Mouse (Mus musculus) MEL (cell line): Measurements from ENCODE around the gene Fgfr2. TPM values are rescaled to one million over a fixed set of nuclear protein-coding genes. Genes with fewer than 3 reads are reported as not detected.

Source experiments
- DNase-seq: peaks from one replicate; pipeline ENCODE4 v3.0.0; 2011; ENCODE audit warnings: low read depth, low spot score
- H3K27ac ChIP-seq: 2 replicates; pipeline ENCODE4 v1.5.1; 2012; ENCODE audit warnings: low read depth, mild to moderate bottlenecking, control low read depth, low read length, moderate library complexity; ENCODE audit not compliant: control insufficient read depth
- H3K27me3 ChIP-seq, 2 experiments: fragments of 150-350 bp in 1 of 2; sonication (generic) in 1 of 2; 2 replicates each; pipeline ENCODE4 v1.6.1; 2012; ENCODE audit warnings: low read length in 2 of 2, mild to moderate bottlenecking in 2 of 2, improper control_type of control experiment in 1 of 2, moderate library complexity in 1 of 2; ENCODE audit not compliant: insufficient read depth in 2 of 2, control insufficient read depth in 1 of 2
- H3K36me3 ChIP-seq, 2 experiments: 2 replicates each; pipeline ENCODE4 v1.6.1; 2012 to 2014; ENCODE audit warnings: low read length in 2 of 2, improper control_type of control experiment in 1 of 2, inconsistent platforms in 1 of 2, mild to moderate bottlenecking in 1 of 2; ENCODE audit not compliant: insufficient read depth in 2 of 2, control insufficient read depth in 1 of 2
- H3K4me1 ChIP-seq, 2 experiments: fragments of 150-350 bp in 1 of 2; sonication (generic) in 1 of 2; 2 replicates each; pipeline ENCODE4 v1.6.1; 2012; ENCODE audit warnings: low read length in 2 of 2, improper control_type of control experiment in 1 of 2, mild to moderate bottlenecking in 1 of 2; ENCODE audit not compliant: insufficient read depth in 2 of 2, control insufficient read depth in 1 of 2
- H3K4me3 ChIP-seq, 2 experiments: fragments of 150-350 bp in 1 of 2; sonication (generic) in 1 of 2; 2 replicates each; pipeline ENCODE4 v1.5.1; 2012; ENCODE audit warnings: low read depth in 2 of 2, low read length in 2 of 2, mild to moderate bottlenecking in 2 of 2, moderate library complexity in 2 of 2, control low read depth in 1 of 2, improper control_type of control experiment in 1 of 2; ENCODE audit not compliant: control insufficient read depth in 1 of 2, insufficient read depth in 1 of 2
- H3K79me2 ChIP-seq: 2 replicates; pipeline ENCODE4 v1.6.1; 2012; ENCODE audit warnings: mild to moderate bottlenecking, low read length, moderate library complexity; ENCODE audit not compliant: control insufficient read depth, poor library complexity, insufficient read depth
- H3K9ac ChIP-seq: 2 replicates; pipeline ENCODE4 v1.6.1; 2012; ENCODE audit warnings: low read depth, mild to moderate bottlenecking, control low read depth, low read length, moderate library complexity; ENCODE audit not compliant: control insufficient read depth, poor library complexity, severe bottlenecking
- H3K9me3 ChIP-seq: fragments of 150-350 bp; sonication (generic); replicated peaks from 2 replicates; pipeline ENCODE4 v1.6.1; 2012; ENCODE audit warnings: mild to moderate bottlenecking, low read length, improper control_type of control experiment, moderate library complexity; ENCODE audit not compliant: insufficient read depth
- BHLHE40 ChIP-seq: IDR thresholded peaks from 2 replicates; pipeline ENCODE4 v1.6.1; 2012; ENCODE audit warnings: low read depth, mild to moderate bottlenecking, inconsistent platforms, low read length, improper control_type of control experiment, borderline replicate concordance
- CHD2 ChIP-seq: IDR thresholded peaks from 2 replicates; pipeline ENCODE4 v1.6.1; 2011; ENCODE audit warnings: low read length, improper control_type of control experiment
- CTCF ChIP-seq, 3 experiments: IDR thresholded peaks in 2 of 3; conservative IDR thresholded peaks in 1 of 3; 2 replicates each; pipeline ENCODE4 v1.5.1; 2011 to 2012; ENCODE audit warnings: low read length in 3 of 3, low read depth in 2 of 3, mild to moderate bottlenecking in 2 of 3, improper control_type of control experiment in 1 of 3, inconsistent platforms in 1 of 3, mixed read lengths in 1 of 3, moderate library complexity in 1 of 3; ENCODE audit not compliant: control insufficient read depth in 1 of 3, insufficient read depth in 1 of 3, poor library complexity in 1 of 3, severe bottlenecking in 1 of 3
- E2F4 ChIP-seq: IDR thresholded peaks from 2 replicates; pipeline ENCODE4 v1.6.1; 2011; ENCODE audit warnings: low read depth, low read length, improper control_type of control experiment, borderline replicate concordance
- ELF1 ChIP-seq: IDR thresholded peaks from 2 replicates; pipeline ENCODE4 v1.6.1; 2014; ENCODE audit warnings: low read depth, mild to moderate bottlenecking, inconsistent platforms, low read length, improper control_type of control experiment, moderate library complexity
- ETS1 ChIP-seq: IDR thresholded peaks from 2 replicates; pipeline ENCODE4 v1.6.1; 2012; ENCODE audit warnings: low read depth, mild to moderate bottlenecking, inconsistent platforms, low read length, improper control_type of control experiment, moderate library complexity
- GABPA ChIP-seq: IDR thresholded peaks from 2 replicates; pipeline ENCODE4 v1.6.1; 2012; ENCODE audit warnings: low read depth, mild to moderate bottlenecking, inconsistent platforms, low read length, improper control_type of control experiment, moderate library complexity
- HCFC1 ChIP-seq: IDR thresholded peaks from 2 replicates; pipeline ENCODE4 v1.6.1; 2012; ENCODE audit warnings: low read depth, mild to moderate bottlenecking, inconsistent platforms, low read length, improper control_type of control experiment, moderate library complexity
- JUND ChIP-seq: IDR thresholded peaks from 2 replicates; pipeline ENCODE4 v1.6.1; 2011; ENCODE audit warnings: low read depth, mild to moderate bottlenecking, improper control_type of control experiment, low read length
- KAT2A ChIP-seq: conservative IDR thresholded peaks from 2 replicates; pipeline ENCODE4 v1.6.1; 2012; ENCODE audit warnings: low read depth, low read length, improper control_type of control experiment, inconsistent platforms
- MAFK ChIP-seq: IDR thresholded peaks from 2 replicates; pipeline ENCODE4 v1.6.1; 2011; ENCODE audit warnings: low read depth, mild to moderate bottlenecking, low read length, improper control_type of control experiment, borderline replicate concordance
- MAX ChIP-seq: IDR thresholded peaks from 2 replicates; pipeline ENCODE4 v1.6.1; 2011; ENCODE audit warnings: low read length, improper control_type of control experiment
- MEF2A ChIP-seq: IDR thresholded peaks from 2 replicates; pipeline ENCODE4 v1.6.1; 2014; ENCODE audit warnings: low read depth, mild to moderate bottlenecking, inconsistent platforms, low read length, improper control_type of control experiment; ENCODE audit not compliant: poor library complexity, insufficient replicate concordance, severe bottlenecking; ENCODE audit errors: extremely low read depth
- MXI1 ChIP-seq: IDR thresholded peaks from 2 replicates; pipeline ENCODE4 v1.6.1; 2011; ENCODE audit warnings: mild to moderate bottlenecking, low read depth, low read length, improper control_type of control experiment
- MYB ChIP-seq: IDR thresholded peaks from 2 replicates; pipeline ENCODE4 v1.6.1; 2011; ENCODE audit warnings: mild to moderate bottlenecking, low read depth, low read length, improper control_type of control experiment
- MYC ChIP-seq: IDR thresholded peaks from 2 replicates; pipeline ENCODE4 v1.6.1; 2011; ENCODE audit warnings: low read depth, mild to moderate bottlenecking, low read length, improper control_type of control experiment, moderate library complexity
- NELFE ChIP-seq: IDR thresholded peaks from 2 replicates; pipeline ENCODE4 v1.6.1; 2011; ENCODE audit warnings: low read depth, low read length, improper control_type of control experiment
- NRF1 ChIP-seq: IDR thresholded peaks from 2 replicates; pipeline ENCODE4 v1.6.1; 2014; ENCODE audit warnings: low read depth, mild to moderate bottlenecking, inconsistent platforms, low read length, improper control_type of control experiment, moderate library complexity; ENCODE audit not compliant: poor library complexity, insufficient read depth, severe bottlenecking
- POLR2A ChIP-seq, 2 experiments: IDR thresholded peaks; 2 replicates each; pipeline ENCODE4 v1.6.1; 2011 to 2012; ENCODE audit warnings: low read length in 2 of 2, mild to moderate bottlenecking in 2 of 2, control low read depth in 1 of 2, improper control_type of control experiment in 1 of 2, low read depth in 1 of 2, moderate library complexity in 1 of 2; ENCODE audit not compliant: control insufficient read depth in 1 of 2, insufficient read depth in 1 of 2, poor library complexity in 1 of 2
- RCOR1 ChIP-seq: IDR thresholded peaks from 2 replicates; pipeline ENCODE4 v1.6.1; 2012; ENCODE audit warnings: low read depth, mild to moderate bottlenecking, inconsistent platforms, low read length, improper control_type of control experiment
- SIN3A ChIP-seq: IDR thresholded peaks from 2 replicates; pipeline ENCODE4 v1.6.1; 2012; ENCODE audit warnings: low read length, improper control_type of control experiment, inconsistent platforms
- TAL1 ChIP-seq: IDR thresholded peaks from 2 replicates; pipeline ENCODE4 v1.6.1; 2012; ENCODE audit warnings: mild to moderate bottlenecking, inconsistent platforms, low read length, moderate library complexity, mixed read lengths
- TBP ChIP-seq: IDR thresholded peaks from 2 replicates; pipeline ENCODE4 v1.8.0; 2011; ENCODE audit warnings: low read depth, low read length, improper control_type of control experiment
- TCF12 ChIP-seq: IDR thresholded peaks from 2 replicates; pipeline ENCODE4 v1.6.1; 2014; ENCODE audit warnings: low read depth, mild to moderate bottlenecking, inconsistent platforms, low read length, improper control_type of control experiment, moderate library complexity
- UBTF ChIP-seq: IDR thresholded peaks from 2 replicates; pipeline ENCODE4 v1.6.1; 2012; ENCODE audit warnings: low read depth, mild to moderate bottlenecking, inconsistent platforms, low read length, improper control_type of control experiment, moderate library complexity, borderline replicate concordance; ENCODE audit not compliant: insufficient read depth
- USF2 ChIP-seq, 2 experiments: IDR thresholded peaks; 2 replicates each; pipeline ENCODE4 v1.6.1; 2011 to 2012; ENCODE audit warnings: improper control_type of control experiment in 2 of 2, low read length in 2 of 2, borderline replicate concordance in 1 of 2, inconsistent platforms in 1 of 2, low read depth in 1 of 2, mild to moderate bottlenecking in 1 of 2; ENCODE audit not compliant: insufficient read depth in 1 of 2
- ZMIZ1 ChIP-seq: IDR thresholded peaks from 2 replicates; pipeline ENCODE4 v1.6.1; 2012; ENCODE audit warnings: low read depth, mild to moderate bottlenecking, inconsistent platforms, low read length, improper control_type of control experiment, moderate library complexity
- polyA plus RNA-seq, 2 experiments: library from polyadenylated mRNA; stranded (reverse) in 1 of 2; unstranded in 1 of 2; fragments of >175 nt in 1 of 2; fragments of >200 nt in 1 of 2; gene quantifications; 2 replicates each; pipeline versions ENCODE4 v1.2.1 to v1.2.4; 2012; ENCODE audit warnings: low replicate concordance in 2 of 2, low read depth in 1 of 2; ENCODE audit not compliant: insufficient read length in 2 of 2, insufficient read depth in 1 of 2, missing spikeins in 1 of 2
- total RNA-seq: library from RNA; depleted of rRNA; stranded (reverse); fragments of 300-350 nt; gene quantifications from 2 replicates; pipeline ENCODE4 v1.2.3, GENCODE M21; 2012

Fgfr2 gene
- total and polyA plus RNA-seq, 3 experiments = not detected

DNA sequence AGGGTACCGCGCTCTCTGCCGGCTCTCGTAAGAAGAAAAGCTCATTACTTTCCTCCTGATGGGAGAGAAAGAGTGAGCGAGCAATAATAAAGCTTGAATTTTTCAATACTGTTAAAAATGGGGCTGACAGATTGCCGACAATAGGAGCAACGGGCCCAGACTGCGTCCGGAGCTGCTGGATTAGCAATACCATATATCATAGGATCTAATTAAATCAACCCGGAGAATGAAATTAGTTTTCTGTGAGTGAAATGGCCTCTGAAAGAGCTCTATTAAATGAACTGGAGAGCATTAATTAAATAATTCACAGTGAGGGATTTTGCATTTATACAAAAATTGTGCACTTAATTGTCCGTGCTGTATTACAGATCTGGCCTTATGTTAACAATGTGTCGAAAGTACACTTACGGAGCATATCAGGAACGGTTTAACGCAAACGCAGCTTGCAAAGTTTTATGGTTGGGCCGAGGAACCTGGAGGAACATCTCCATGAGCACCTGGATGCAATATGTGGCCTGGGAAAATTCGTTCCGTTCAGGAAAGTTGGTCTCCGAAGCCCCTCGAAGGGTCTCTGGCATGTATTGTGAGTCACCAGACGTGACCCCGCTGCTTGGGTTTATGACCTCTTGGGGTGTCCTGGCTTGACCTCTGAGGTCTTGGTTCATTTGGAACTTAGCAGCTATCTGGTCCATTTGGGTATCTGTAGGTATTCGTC lies 1344.7 kb downstream of the Fgfr2 start:
- TF ChIP-seq MAX = no peak
- TF ChIP-seq POLR2A (IDR thresholded peaks at IDR 0.05; ENCODE audit: control insufficient read depth in 1 of 2, insufficient read depth in 1 of 2, low read depth in 1 of 2, low read length in 2 of 2, poor library complexity in 1 of 2) = no peak
- no peak for TF ChIP-seq TAL1
- TF ChIP-seq TBP = no peak
- no peak for TF ChIP-seq CTCF (IDR thresholded peaks at IDR 0.05 in 2 of 3, conservative IDR thresholded peaks at IDR 0.05 in 1 of 3; ENCODE audit: control insufficient read depth in 1 of 3, insufficient read depth in 1 of 3, low read depth in 2 of 3, low read length in 3 of 3, poor library complexity in 1 of 3, severe bottlenecking in 1 of 3)
- no peak for TF ChIP-seq JUND
- TF ChIP-seq ELF1 = no peak
- TF ChIP-seq SIN3A = no peak
- TF ChIP-seq MAFK = no peak
- no peak for TF ChIP-seq MYC
- no peak for TF ChIP-seq ETS1
- no peak for TF ChIP-seq BHLHE40
- no peak for TF ChIP-seq GABPA
- no peak for TF ChIP-seq NELFE
- no peak for TF ChIP-seq TCF12
- no peak for TF ChIP-seq MXI1
- TF ChIP-seq USF2 (IDR thresholded peaks at IDR 0.05; ENCODE audit: borderline replicate concordance in 1 of 2, insufficient read depth in 1 of 2, low read depth in 1 of 2, low read length in 2 of 2) = no peak
- no peaks in the 10 kb centered on the region for H3K36me3 ChIP-seq
- H3K27me3 ChIP-seq = no peaks in the 10 kb centered on the region
- H3K4me1 ChIP-seq = no peaks in the 10 kb centered on the region
- H3K4me3 ChIP-seq = no peak overlapping the region
- no peak overlapping the region for H3K27ac ChIP-seq
- H3K9me3 ChIP-seq = no peaks in the 10 kb centered on the region
- DNase-seq = no peak
- H3K79me2 ChIP-seq = no peaks in the 10 kb centered on the region
- H3K9ac ChIP-seq = no peak overlapping the region

DNA sequence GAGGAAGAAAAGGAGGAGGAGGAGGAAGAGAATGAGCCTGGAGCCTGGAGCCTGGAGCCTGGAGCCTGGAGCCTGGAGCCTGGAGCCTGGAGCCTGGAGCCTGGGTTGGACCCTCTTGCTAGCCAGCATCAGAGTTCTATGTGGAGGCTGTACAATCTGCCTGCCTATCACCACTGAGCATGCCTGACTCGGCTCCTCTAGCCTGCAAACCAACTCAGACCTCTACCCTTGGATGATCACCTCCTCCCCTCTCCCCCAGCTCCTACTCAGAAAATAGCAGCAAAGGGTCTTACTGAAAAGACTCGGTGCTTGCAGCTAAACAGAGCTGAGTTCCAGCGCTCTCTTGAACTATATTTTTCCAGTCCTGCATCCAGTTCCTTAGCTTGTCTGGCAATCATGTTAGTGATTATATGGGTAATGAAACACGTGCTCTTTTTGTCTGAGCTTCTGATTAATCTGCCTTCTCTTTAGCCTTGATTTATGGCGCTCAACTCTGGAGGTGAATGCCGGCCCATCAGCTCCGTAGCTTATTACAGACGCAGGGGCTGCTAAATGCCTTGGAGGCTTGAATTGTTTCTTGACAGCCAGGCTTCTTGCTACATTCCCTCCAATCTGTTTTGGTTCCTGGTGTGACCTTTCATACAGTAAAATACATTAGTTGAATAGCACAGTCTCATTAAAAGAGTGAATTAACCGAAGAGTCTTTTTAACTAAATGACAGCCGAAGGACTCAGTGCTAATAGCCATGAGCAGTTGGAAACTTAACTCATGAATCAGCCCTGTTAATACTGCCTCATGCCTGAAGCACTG lies 1345.5 kb downstream of the Fgfr2 start:
- no peaks in the 10 kb centered on the region for H3K27me3 ChIP-seq
- H3K9ac ChIP-seq = no peak overlapping the region
- DNase-seq = no peak
- no peaks in the 10 kb centered on the region for H3K4me1 ChIP-seq
- no peak overlapping the region for H3K27ac ChIP-seq
- H3K4me3 ChIP-seq = no peak overlapping the region
- no peaks in the 10 kb centered on the region for H3K79me2 ChIP-seq
- no peaks in the 10 kb centered on the region for H3K36me3 ChIP-seq
- H3K9me3 ChIP-seq = no peaks in the 10 kb centered on the region
- TF ChIP-seq POLR2A (IDR thresholded peaks at IDR 0.05; ENCODE audit: control insufficient read depth in 1 of 2, insufficient read depth in 1 of 2, low read depth in 1 of 2, low read length in 2 of 2, poor library complexity in 1 of 2) (no peak), UBTF (no peak), HCFC1 (no peak), ZMIZ1 (no peak), MXI1 (no peak), CHD2 (no peak), MYB (no peak), NRF1 (no peak), USF2 (IDR thresholded peaks at IDR 0.05; ENCODE audit: borderline replicate concordance in 1 of 2, insufficient read depth in 1 of 2, low read depth in 1 of 2, low read length in 2 of 2) (no peak), TBP (no peak), E2F4 (no peak), MEF2A (no peak), KAT2A (no peak), CTCF (IDR thresholded peaks at IDR 0.05 in 2 of 3, conservative IDR thresholded peaks at IDR 0.05 in 1 of 3; ENCODE audit: control insufficient read depth in 1 of 3, insufficient read depth in 1 of 3, low read depth in 2 of 3, low read length in 3 of 3, poor library complexity in 1 of 3, severe bottlenecking in 1 of 3) (no peak), RCOR1 (no peak)
- TF ChIP-seq, all 39 proteins: peak for 0
